Mouse (Mus musculus) myocyte (in vitro differentiated cells): ENCODE data around the gene Hspb7.

ENCODE experiments used
- E2F4 ChIP-seq: IDR thresholded peaks from one replicate; pipeline ENCODE4 v1.6.1; 2011; ENCODE audit warnings: mild to moderate bottlenecking, control low read depth, moderate library complexity; ENCODE audit not compliant: insufficient read depth
- MAX ChIP-seq: IDR thresholded peaks from one replicate; pipeline ENCODE4 v1.6.1; 2011; ENCODE audit warnings: low read depth, mild to moderate bottlenecking, control low read depth
- MYOD1 ChIP-seq, 3 experiments: IDR thresholded peaks; one replicate each; pipeline ENCODE4 v1.6.1; 2011; ENCODE audit warnings: control low read depth in 2 of 3, low read depth in 2 of 3, mild to moderate bottlenecking in 2 of 3, moderate library complexity in 1 of 3; ENCODE audit not compliant: insufficient read length in 2 of 3, control insufficient read depth in 1 of 3
- POLR2A ChIP-seq: IDR thresholded peaks from one replicate; pipeline ENCODE4 v1.6.1; 2011; ENCODE audit warnings: low read depth, mild to moderate bottlenecking, control low read depth, moderate library complexity; ENCODE audit not compliant: insufficient read length
- POLR2AphosphoS2 ChIP-seq: IDR thresholded peaks from one replicate; pipeline ENCODE4 v1.6.1; 2011; ENCODE audit warnings: low read depth, control low read depth; ENCODE audit not compliant: insufficient read length
- TCF3 ChIP-seq: IDR thresholded peaks from one replicate; pipeline ENCODE4 v1.6.1; 2011; ENCODE audit warnings: low read depth, control low read depth; ENCODE audit not compliant: insufficient read length
- USF1 ChIP-seq: IDR thresholded peaks from one replicate; pipeline ENCODE4 v1.6.1; 2011; ENCODE audit warnings: low read depth, mild to moderate bottlenecking, control low read depth, moderate library complexity

GRCm38 (mm10) chr4:141435974-141436373 is 15.4 kb downstream of the Hspb7 start, which contains the start of gene Srarp:
- no peak for TF ChIP-seq MAX
- TF ChIP-seq POLR2A, result no peak
- TF ChIP-seq MYOD1 (IDR thresholded peaks at IDR 0.05; ENCODE audit: control insufficient read depth in 1 of 3, insufficient read length in 2 of 3, low read depth in 2 of 3), result no peak
- TF ChIP-seq TCF3, result no peak
- no peak for TF ChIP-seq POLR2AphosphoS2
- no peak for TF ChIP-seq E2F4
- no peak for TF ChIP-seq USF1
